Mouse (Mus musculus): ENCODE measurements around the gene Fnip2. TPM values are rescaled to one million over a fixed set of nuclear protein-coding genes. Genes with fewer than 3 reads are reported as not detected.
A peak's percentile ranks its signal among the peaks of the same experiment; 100 is the strongest.
"Not testable (repeated sequence)": the region's sequence is repeated elsewhere in the genome, so short reads cannot be mapped to it uniquely, and the experiment has no call there.

Gene Fnip2
- total RNA-seq (2021): 9.7 and 11.0 TPM in 2 replicates
- long read RNA-seq, experiment 1, full-length matches to known transcripts: 1 of 1 reads
- long read RNA-seq, experiment 1, partial matches to known transcripts: 0 of 1 reads
- long read RNA-seq, experiment 1, other reads (novel, unspliced or antisense): 0 of 1 reads
- long read RNA-seq, experiment 2, partial matches to known transcripts: 0 of 2 reads
- long read RNA-seq, experiment 2, other reads (novel, unspliced or antisense): 2 of 2 reads

GRCm38 (mm10) chr3:79567703-79568362 is at the start of gene Fnip2:
Gene Fnip2, minus strand, starts transcription at chr3:79567796.
- peak; percentile 92 for DNase-seq

- DNase-seq: no peak
Observed at GRCm38 (mm10) chr3:79609886-79610285, 42.3 kb upstream of the Fnip2 start.

GRCm38 (mm10) chr3:79595468-79595867 is 27.9 kb upstream of the Fnip2 start:
- DNase-seq: no peak

- no peak for DNase-seq
Observed at GRCm38 (mm10) chr3:79591793-79592471, 24.3 kb upstream of the Fnip2 start.

- peak; percentile 88 for DNase-seq
Observed at GRCm38 (mm10) chr3:79590863-79591792, 23.5 kb upstream of the Fnip2 start, which contains the start of gene Ppid. Gene Ppid, plus strand, starts transcription at chr3:79591342.

GRCm38 (mm10) chr3:79589671-79590070 is 22.1 kb upstream of the Fnip2 start:
- no peak for DNase-seq

GRCm38 (mm10) chr3:79586804-79587203 is 19.2 kb upstream of the Fnip2 start:
- DNase-seq: peak; percentile 92

GRCm38 (mm10) chr3:79579891-79580575 is 12.4 kb upstream of the Fnip2 start:
- no peak for DNase-seq

- DNase-seq: no peak
Observed at GRCm38 (mm10) chr3:79578164-79578563, 10.6 kb upstream of the Fnip2 start.

GRCm38 (mm10) chr3:79577606-79578005 is 10.0 kb upstream of the Fnip2 start:
- DNase-seq: no peak

GRCm38 (mm10) chr3:79576865-79577264 is 9.3 kb upstream of the Fnip2 start:
- DNase-seq: no peak

- no peak for DNase-seq
Observed at GRCm38 (mm10) chr3:79576468-79576816, 8.8 kb upstream of the Fnip2 start.

GRCm38 (mm10) chr3:79575576-79576467 is 8.2 kb upstream of the Fnip2 start:
- no peak for DNase-seq

- no peak for DNase-seq
Observed at GRCm38 (mm10) chr3:79574336-79574735, 6.7 kb upstream of the Fnip2 start.

GRCm38 (mm10) chr3:79573376-79573775 is 5.8 kb upstream of the Fnip2 start:
- not testable (repeated sequence) for DNase-seq

- no peak for DNase-seq
Observed at GRCm38 (mm10) chr3:79572399-79572798, 4.8 kb upstream of the Fnip2 start.

- DNase-seq: no peak
Observed at GRCm38 (mm10) chr3:79569351-79569681, 1.7 kb upstream of the Fnip2 start.

- peak; percentile 12 for DNase-seq
Observed at GRCm38 (mm10) chr3:79568629-79569350, 1.2 kb upstream of the Fnip2 start.

GRCm38 (mm10) chr3:79566716-79567691 is 592 bp downstream of the Fnip2 start:
- no peak for DNase-seq

Measured in adrenal gland, postnatal 14 days (tissue).